ENCODE assay signal across 8 mouse cellular contexts in genomic region chr5:142694627-142695340, GRCm38 (mm10). TPM values are rescaled to one million over a fixed set of nuclear protein-coding genes. Genes with fewer than 3 reads are reported as not detected.
DNase-seq lines count a peak whose midpoint lies in the region; ATAC-seq and TF ChIP-seq lines count a peak whose summit lies in the region.

No protein-coding gene starts in this region.

- no peak overlapping the region for H3K27ac ChIP-seq in heart, adult 2 months
- peak overlapping the region; percentile 35; the same call in 1 of the 2 replicates for H3K27ac ChIP-seq in hindbrain, embryonic 13.5 days

- H3K4me1 ChIP-seq in heart, adult 2 months (ENCODE audit: control insufficient read depth, insufficient read depth, low read length): no peaks in the 10 kb centered on the region
- H3K4me1 ChIP-seq in hindbrain, embryonic 13.5 days (replicated peaks): peaks cover 28% of the 10 kb centered on the region

- intact Hi-C loops in heart, adult 2 months (cut with DNase I): no loop called here

- WGBS in heart, adult 2 months: 12% methylated on average over 12 of the region's 12 CpGs
- 10% methylated on average over 12 of the region's 12 CpGs for WGBS in hindbrain, embryonic 13.5 days

- ATAC-seq in hindbrain, embryonic 13.5 days (ENCODE audit: low FRiP score): no peak
- no peak for ATAC-seq in monocyte, adult 5-6 weeks (replicated peaks; ENCODE audit: insufficient number of reproducible peaks, low FRiP score, low TSS enrichment, poor library complexity, severe bottlenecking)

- peaks cover 4% of the 10 kb centered on the region; the same call in 1 of the 2 replicates for H3K27me3 ChIP-seq in heart, adult 2 months (ENCODE audit: control insufficient read depth, insufficient read depth, low read length)
- peaks cover 6% of the 10 kb centered on the region; the same call in 1 of the 2 replicates for H3K27me3 ChIP-seq in hindbrain, embryonic 13.5 days

- H3K4me3 ChIP-seq in heart, adult 2 months: no peak overlapping the region
- H3K4me3 ChIP-seq in hindbrain, embryonic 13.5 days: no peak overlapping the region

- H3K79me2 ChIP-seq in heart, adult 2 months (replicated peaks; ENCODE audit: control insufficient read depth, insufficient read depth, low read length): no peaks in the 10 kb centered on the region

- no peak for TF ChIP-seq CTCF in heart, adult 2 months (IDR thresholded peaks at IDR 0.05)

- no peaks in the 10 kb centered on the region for H3K36me3 ChIP-seq in heart, adult 2 months (ENCODE audit: control insufficient read depth, insufficient read depth, low read length)
- no peaks in the 10 kb centered on the region for H3K36me3 ChIP-seq in hindbrain, embryonic 13.5 days

- TF ChIP-seq POLR2A in heart, adult 2 months (IDR thresholded peaks at IDR 0.05; ENCODE audit: insufficient read depth, low read depth, low read length): no peak

- H3K9ac ChIP-seq in heart, adult 2 months (ENCODE audit: low read depth, low read length): no peak overlapping the region
- H3K9ac ChIP-seq in hindbrain, embryonic 13.5 days: no peak overlapping the region

- H3K4me2 ChIP-seq in hindbrain, embryonic 13.5 days: no peak overlapping the region

- no peaks in the 10 kb centered on the region for H3K9me3 ChIP-seq in hindbrain, embryonic 13.5 days

- TF ChIP-seq EP300 in heart, adult 2 months (IDR thresholded peaks at IDR 0.05; ENCODE audit: insufficient read depth, low read depth, low read length): no peak

- peak; percentile 81 for DNase-seq in heart, postnatal 4 days
- no peak for DNase-seq in heart, adult 2 months
- peak; percentile 61 to 68 for DNase-seq in B cell, adult 2 months
- peak; percentile 68 for DNase-seq in adipocyte (ENCODE audit: low spot score)
- DNase-seq in lung, postnatal 14 days: peak; percentile 71
- no peak for DNase-seq in right cerebral cortex, postnatal 10 days (ENCODE audit: low spot score in 2 of 2)

RNA-seq across cellular contexts. Expression of gene Slc29a4, which starts 2.5 kb away (rescaled TPM):
- 1 to 10 TPM in 1 of 2 experiments, under 1 TPM in 1; 0.92 to 1.8 TPM for total RNA-seq in heart, postnatal 4 days (2021)
- total RNA-seq in heart, adult 2 months (2021): under 1 TPM; 0.27 to 0.31 TPM
- polyA plus RNA-seq in heart, adult 2 months (2012; rRNA removed): 0.70 and 0.73 TPM in 2 replicates
- polyA plus RNA-seq in hindbrain, embryonic 13.5 days (2015; fragmentation: Nextera tagmentation; extraction: Ambion mirVana): 77.3 and 77.9 TPM in 2 replicates
- total RNA-seq in monocyte, adult 5-6 weeks (2017): 0.32 to 0.78 TPM (median 0.38 TPM) in 3 replicates

Comparison
In these comparisons a context has a peak if more than half of its experiments do, and no peak if none do; other contexts are left out.
1. DNase-seq: peak in heart, postnatal 4 days (single experiment), B cell, adult 2 months (2 of 2), adipocyte (single experiment) and lung, postnatal 14 days (single experiment); none in heart, adult 2 months (0 of 2) and right cerebral cortex, postnatal 10 days (0 of 2).